Mouse (Mus musculus): ENCODE results near the gene Ifna5.
"Not testable (repeated sequence)": the region's sequence is repeated elsewhere in the genome, so short reads cannot be mapped to it uniquely, and the experiment has no call there.

The Ifna5 gene

DNA sequence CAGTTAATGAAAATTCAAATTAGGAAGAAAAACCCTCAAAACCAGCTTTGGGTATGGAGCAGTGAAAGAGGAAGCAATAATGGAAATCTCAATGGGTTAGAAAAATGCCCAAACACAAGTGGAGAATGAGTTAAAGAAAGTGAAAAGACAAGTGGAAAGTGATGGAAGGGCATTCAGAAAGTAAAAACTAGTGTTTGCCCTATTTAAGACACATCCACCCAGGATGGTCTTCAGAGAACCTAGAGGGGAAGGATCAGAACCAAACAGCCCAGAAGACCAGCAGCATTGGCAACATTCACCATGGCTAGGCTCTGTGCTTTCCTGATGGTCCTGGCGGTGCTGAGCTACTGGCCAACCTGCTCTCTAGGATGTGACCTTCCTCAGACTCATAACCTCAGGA is at the start of gene Ifna5:
Gene Ifna5 (plus strand): TSS at position 301 of the 400 bp plus-strand sequence.
- not testable (repeated sequence) for DNase-seq

DNA sequence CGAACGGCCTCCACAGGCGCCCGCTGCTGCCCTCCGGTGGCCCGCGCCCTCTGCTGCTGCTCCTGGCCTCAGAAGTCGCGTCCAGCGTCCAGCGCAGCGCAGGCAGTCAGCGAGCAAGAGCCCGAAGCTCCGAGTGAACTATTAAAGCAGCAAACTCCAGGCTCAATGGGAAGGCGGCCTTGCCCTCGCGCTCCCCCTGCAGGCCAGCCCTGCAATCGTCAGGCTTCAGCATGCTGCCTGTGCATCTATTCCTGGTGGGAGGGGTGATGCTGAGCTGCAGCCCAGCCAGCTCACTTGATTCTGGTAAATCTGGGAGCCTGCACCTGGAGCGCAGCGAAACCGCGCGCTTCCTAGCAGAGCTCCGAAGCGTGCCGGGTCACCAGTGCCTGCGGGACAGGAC is 46.9 kb upstream of the Ifna5 start, which contains the start of gene Gm13277:
Gene Gm13277 (plus strand): TSS at position 231 of the 400 bp plus-strand sequence.
- peak; percentile 67 to 75 for DNase-seq

DNA sequence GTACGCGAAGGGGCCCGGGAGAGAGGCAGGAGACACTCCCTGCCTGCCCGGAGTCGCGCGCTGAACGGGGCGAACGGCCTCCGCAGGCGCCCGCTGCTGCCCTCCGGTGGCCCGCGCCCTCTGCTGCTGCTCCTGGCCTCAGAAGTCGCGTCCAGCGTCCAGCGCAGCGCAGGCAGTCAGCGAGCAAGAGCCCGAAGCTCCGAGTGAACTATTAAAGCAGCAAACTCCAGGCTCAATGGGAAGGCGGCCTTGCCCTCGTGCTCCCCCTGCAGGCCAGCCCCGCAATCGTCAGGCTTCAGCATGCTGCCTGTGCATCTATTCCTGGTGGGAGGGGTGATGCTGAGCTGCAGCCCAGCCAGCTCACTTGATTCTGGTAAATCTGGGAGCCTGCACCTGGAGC is 44.1 kb upstream of the Ifna5 start, which contains the start of gene Gm13278:
Gene Gm13278 (plus strand): TSS at position 301 of the 400 bp plus-strand sequence.
- not testable (repeated sequence) for DNase-seq

DNA sequence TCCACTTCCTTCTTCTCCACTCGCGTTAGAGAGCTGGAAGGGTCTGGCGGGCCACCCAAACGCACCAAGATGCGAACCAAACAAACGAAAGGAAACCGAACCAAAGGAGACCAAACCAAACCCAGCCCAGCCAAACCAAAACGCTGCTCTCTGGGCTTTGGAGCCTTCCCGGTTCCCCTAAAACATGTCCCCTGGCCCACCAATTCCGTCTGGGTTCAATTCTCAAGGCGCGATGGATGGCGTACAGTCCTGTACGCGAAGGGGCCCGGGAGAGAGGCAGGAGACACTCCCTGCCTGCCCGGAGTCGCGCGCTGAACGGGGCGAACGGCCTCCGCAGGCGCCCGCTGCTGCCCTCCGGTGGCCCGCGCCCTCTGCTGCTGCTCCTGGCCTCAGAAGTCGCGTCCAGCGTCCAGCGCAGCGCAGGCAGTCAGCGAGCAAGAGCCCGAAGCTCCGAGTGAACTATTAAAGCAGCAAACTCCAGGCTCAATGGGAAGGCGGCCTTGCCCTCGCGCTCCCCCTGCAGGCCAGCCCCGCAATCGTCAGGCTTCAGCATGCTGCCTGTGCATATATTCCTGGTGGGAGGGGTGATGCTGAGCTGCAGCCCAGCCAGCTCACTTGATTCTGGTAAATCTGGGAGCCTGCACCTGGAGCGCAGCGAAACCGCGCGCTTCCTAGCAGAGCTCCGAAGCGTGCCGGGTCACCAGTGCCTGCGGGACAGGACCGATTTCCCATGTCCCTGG is 41.2 kb upstream of the Ifna5 start, which contains the start of gene Gm13275:
Gene Gm13275 (plus strand): TSS at position 552 of the 740 bp plus-strand sequence.
- peak; percentile 74 to 82 for DNase-seq

- not testable (repeated sequence) for DNase-seq
These were observed 38.2 kb upstream of the Ifna5 start, which contains the start of gene Gm13279 for GRCm38 (mm10) chr4:88797097-88797496. Gene Gm13279, plus strand, starts transcription at chr4:88797397.

GRCm38 (mm10) chr4:88799365-88799764 is 36.0 kb upstream of the Ifna5 start, which contains the start of gene Gm13285:
Gene Gm13285, plus strand, starts transcription at chr4:88799665.
- not testable (repeated sequence) for DNase-seq

DNA sequence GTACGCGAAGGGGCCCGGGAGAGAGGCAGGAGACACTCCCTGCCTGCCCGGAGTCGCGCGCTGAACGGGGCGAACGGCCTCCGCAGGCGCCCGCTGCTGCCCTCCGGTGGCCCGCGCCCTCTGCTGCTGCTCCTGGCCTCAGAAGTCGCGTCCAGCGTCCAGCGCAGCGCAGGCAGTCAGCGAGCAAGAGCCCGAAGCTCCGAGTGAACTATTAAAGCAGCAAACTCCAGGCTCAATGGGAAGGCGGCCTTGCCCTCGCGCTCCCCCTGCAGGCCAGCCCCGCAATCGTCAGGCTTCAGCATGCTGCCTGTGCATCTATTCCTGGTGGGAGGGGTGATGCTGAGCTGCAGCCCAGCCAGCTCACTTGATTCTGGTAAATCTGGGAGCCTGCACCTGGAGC is 32.4 kb upstream of the Ifna5 start, which contains the start of gene Gm13287:
Gene Gm13287 (plus strand): TSS at position 301 of the 400 bp plus-strand sequence.
- not testable (repeated sequence) for DNase-seq

DNA sequence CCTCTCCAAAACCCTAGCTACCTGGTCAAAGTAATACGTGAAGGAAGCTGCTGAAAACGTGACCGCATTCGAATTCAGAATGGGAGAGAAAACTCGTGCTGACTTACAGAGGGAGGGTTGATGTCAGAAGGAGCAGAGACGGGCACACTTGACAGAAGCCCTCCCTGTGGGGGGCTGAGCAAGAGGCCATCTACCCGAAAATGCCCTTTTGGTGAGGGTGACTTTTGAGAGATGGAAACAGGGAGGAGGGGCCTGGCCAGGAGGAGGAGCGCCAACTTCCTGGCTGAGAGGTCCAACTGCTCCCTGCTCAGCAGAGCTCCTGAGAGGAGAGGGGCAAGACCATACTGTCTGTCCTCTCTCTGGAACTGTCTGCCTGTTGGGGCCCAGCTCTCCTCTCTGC is 30.1 kb upstream of the Ifna5 start, which contains the start of gene Gm13288:
Gene Gm13288 (plus strand): TSS at position 301 of the 400 bp plus-strand sequence.
- not testable (repeated sequence) for DNase-seq

DNA sequence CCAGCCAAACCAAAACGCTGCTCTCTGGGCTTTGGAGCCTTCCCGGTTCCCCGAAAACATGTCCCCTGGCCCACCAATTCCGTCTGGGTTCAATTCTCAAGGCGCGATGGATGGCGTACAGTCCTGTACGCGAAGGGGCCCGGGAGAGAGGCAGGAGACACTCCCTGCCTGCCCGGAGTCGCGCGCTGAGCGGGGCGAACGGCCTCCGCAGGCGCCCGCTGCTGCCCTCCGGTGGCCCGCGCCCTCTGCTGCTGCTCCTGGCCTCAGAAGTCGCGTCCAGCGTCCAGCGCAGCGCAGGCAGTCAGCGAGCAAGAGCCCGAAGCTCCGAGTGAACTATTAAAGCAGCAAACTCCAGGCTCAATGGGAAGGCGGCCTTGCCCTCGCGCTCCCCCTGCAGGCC is 29.6 kb upstream of the Ifna5 start:
- DNase-seq = peak in 1 of 2 experiments; percentile 13

GRCm38 (mm10) chr4:88815928-88816327 is 19.4 kb upstream of the Ifna5 start, which contains the start of gene Ifna7:
Gene Ifna7, plus strand, starts transcription at chr4:88816228.
- DNase-seq = no peak

DNA sequence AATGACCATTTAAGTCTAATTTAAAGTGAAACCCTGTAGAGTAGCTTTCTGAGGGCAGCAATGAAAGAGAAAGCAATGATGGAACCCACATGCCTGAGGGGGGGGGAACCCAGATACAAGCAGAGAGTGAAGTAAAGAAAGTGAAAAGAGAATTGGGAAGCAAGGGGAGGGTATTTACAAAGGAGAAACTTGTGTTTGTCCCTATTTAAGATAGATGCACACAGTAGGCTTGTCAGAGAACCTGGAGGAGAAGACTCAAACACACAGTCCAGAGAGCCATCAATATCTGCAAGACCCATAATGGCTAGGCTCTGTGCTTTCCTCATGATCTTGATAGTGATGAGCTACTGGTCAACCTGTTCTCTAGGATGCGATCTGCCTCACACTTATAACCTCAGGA is 15.7 kb upstream of the Ifna5 start, which contains the start of gene Ifna11:
Gene Ifna11 (plus strand): TSS at position 301 of the 400 bp plus-strand sequence.
- DNase-seq = no peak

DNA sequence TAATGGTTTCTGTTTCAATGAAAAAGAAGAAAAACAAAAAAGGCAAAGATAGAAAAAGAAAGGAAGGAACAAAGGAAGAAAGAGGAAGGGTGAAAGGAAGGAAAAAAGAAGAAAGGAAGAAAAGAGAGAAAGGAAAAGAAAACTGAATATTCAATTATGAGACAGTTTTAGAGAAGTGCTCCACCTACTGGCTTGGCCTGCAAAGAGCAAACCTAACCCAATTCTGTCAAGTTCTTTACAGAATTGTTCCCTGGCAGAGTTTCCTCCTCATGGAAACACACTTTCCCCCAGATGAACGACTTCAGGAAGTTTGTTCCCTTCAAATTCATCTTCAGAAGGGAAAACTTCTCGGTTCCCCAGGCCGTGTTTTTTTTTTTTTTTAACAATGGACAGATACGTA is 12.3 kb upstream of the Ifna5 start:
- no peak for DNase-seq

DNA sequence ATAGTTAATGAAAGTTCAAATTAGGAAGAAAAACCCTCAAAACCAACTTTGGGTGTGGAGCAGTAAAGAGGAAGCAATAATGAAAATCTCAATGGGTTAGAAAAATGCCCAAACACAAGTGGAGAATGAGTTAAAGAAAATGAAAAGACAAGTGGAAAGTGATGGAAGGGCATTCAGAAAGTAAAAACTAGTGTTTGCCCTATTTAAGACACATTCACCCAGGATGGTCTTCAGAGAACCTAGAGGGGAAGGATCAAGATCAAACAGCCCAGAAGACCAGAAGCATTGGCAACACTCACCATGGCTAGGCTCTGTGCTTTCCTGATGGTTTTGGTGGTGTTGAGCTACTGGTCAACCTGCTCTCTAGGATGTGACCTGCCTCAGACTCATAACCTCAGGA is 8.2 kb upstream of the Ifna5 start, which contains the start of gene Ifna6:
Gene Ifna6 (plus strand): TSS at position 301 of the 400 bp plus-strand sequence.
- DNase-seq = not testable (repeated sequence)

- DNase-seq = peak; percentile 22 to 48
These were observed 4.8 kb upstream of the Ifna5 start for GRCm38 (mm10) chr4:88830523-88830922.

DNA sequence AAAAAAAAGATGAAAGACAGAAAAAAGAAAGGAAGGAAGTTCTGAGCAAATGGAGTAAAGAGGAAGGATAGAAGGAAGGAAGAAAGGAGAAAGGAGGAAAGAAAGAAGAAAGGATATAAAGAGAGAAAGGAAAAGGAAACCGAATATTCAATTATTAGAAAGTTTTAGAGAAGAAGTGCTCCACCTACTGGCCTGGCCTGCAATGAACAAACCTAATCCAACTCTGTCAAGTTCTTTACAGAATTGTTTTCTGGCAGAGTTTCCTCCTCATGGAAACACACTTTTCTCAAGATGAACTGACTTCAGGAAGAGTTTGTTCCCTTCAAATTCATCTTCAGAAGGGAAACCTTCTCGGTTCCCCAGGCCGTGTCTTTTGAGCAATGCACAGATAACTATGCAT is 3.5 kb downstream of the Ifna5 start:
- no peak for DNase-seq

DNA sequence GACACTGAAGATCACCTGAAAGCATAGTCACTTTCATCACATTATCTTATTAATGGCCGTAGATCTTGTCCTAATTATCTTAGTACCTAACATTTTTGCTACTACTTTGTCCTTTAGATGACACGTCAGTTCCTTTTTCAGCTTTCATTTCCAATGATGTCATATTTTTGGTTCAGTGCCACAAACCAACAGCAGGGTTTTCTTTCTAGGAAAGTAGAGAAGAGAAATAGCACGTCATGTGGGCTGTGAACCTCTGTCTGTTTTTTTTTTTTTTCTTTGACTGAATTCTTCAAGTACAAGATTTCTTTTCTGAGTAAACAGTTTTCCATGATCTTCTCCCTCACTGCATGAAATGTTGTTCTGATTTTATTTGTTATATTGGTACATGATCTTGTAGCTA is 4.7 kb downstream of the Ifna5 start:
- no peak for DNase-seq

- DNase-seq = no peak
These were observed 6.2 kb downstream of the Ifna5 start, which contains the start of gene Ifna4 for GRCm38 (mm10) chr4:88841438-88841911. Gene Ifna4, plus strand, starts transcription at chr4:88841861.

GRCm38 (mm10) chr4:88845334-88845733 is 10.0 kb downstream of the Ifna5 start:
- no peak for DNase-seq

DNA sequence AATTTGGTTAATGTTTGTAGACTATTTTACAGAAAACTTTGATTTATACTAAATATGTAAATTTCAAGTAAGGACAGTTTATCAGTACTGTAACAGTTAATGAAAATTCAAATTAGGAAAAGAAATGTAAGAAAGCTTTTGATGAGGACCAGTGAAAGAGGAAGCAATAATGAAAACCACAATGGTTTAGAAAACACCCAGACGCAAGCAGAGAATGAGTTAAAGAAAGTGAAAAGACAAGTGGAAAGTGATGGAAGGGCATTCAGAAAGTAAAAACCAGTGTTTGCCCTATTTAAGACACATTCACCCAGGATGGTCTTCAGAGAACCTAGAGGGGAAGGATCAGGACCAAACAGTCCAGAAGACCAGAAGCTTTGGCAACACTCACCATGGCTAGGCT is 14.4 kb downstream of the Ifna5 start, which contains the start of gene Ifna1:
Gene Ifna1 (plus strand): TSS at position 390 of the 400 bp plus-strand sequence.
- no peak for DNase-seq

DNA sequence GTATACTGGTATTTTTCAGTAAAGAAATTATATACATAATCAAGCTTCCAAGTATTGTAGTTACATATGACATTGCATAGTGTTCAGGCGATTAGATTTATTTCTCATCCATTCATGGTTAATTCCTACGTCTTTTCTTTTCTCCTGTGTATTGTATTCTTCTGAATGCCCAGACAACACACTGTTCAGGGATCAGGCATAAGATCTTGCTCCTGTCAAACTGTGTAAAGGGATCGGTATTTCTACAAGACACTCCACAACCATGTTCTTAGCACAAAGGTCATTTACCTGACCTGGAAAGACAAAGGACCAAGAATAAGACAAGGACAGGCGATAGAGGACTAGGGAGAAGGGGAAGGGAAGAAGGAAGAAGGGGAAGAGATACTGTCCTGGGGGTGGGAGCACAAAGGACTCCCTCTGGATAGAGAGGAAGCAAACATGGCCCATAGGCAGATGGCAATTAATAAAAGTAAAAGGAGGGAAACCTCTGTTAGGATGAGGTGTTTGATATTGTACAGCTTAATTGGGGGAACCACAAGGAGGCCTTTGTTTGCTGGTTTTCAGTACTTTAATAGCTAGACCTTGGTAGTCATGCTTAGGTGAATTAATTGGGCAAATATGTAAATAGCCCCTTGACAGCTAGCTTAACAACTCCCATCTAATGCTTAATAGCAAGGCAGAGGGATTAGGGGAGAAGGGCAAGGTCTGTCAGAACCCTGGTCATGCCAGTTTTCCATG is 15.9 kb downstream of the Ifna5 start:
- DNase-seq = no peak

GRCm38 (mm10) chr4:88859214-88859613 is 23.9 kb downstream of the Ifna5 start:
- no peak for DNase-seq

DNA sequence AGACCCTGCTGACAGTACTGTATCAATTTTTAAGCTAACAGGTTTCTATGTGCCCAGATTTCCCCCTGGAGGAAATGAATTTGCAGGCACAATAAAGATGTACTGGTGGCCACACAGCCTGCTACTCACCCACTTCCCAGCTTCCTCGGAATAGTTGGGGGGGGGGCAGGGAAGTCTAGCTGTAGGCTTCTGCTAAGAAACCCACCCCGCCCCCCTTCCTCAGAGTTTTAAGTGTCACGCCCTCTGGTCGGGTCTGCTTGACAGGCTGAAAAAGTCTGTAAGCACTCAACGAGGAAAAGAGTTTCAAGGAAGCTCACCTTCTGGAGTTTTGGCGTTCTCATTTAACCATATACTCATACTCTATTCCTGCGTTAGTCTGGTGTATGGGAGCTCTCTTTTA is 28.0 kb downstream of the Ifna5 start:
- DNase-seq = no peak

- peak; percentile 62 to 70 for DNase-seq
These were observed 29.3 kb downstream of the Ifna5 start for GRCm38 (mm10) chr4:88864599-88864998.
